Mouse (Mus musculus): ENCODE data around the gene Cyp21a1.
"Not testable (repeated sequence)": the region's sequence is repeated elsewhere in the genome, so short reads cannot be mapped to it uniquely, and the experiment has no call there.

The Cyp21a1 gene

GRCm38 (mm10) chr17:34803367-34803766 lies 994 bp downstream of the Cyp21a1 start:
- DNase-seq = not testable (repeated sequence)

- DNase-seq = not testable (repeated sequence)
These were observed 1.6 kb downstream of the Cyp21a1 start for GRCm38 (mm10) chr17:34802756-34803155.

GRCm38 (mm10) chr17:34800781-34801305 lies 3.5 kb downstream of the Cyp21a1 start:
- DNase-seq = not testable (repeated sequence)

DNA sequence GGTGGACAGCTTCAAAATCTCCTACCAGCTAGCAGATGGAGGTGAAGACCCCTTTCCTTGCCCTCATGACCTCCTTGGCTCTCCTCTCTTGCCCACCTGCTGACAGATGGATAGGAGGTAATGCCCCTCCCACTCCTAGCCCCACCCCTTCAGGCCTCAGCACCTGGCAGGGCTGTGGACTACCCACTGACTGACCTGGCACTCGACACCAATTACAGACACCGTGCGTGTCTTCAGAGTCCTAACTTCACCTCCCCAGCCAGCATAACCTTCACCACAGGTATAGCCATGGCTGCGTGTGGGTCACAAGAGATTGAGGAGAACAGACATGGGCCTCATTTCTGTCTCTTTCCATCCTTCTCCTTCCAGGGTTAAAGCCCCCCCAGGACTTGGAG lies 4.8 kb downstream of the Cyp21a1 start:
- DNase-seq = no peak

GRCm38 (mm10) chr17:34798866-34799530 lies 5.4 kb downstream of the Cyp21a1 start:
- DNase-seq = no peak

DNA sequence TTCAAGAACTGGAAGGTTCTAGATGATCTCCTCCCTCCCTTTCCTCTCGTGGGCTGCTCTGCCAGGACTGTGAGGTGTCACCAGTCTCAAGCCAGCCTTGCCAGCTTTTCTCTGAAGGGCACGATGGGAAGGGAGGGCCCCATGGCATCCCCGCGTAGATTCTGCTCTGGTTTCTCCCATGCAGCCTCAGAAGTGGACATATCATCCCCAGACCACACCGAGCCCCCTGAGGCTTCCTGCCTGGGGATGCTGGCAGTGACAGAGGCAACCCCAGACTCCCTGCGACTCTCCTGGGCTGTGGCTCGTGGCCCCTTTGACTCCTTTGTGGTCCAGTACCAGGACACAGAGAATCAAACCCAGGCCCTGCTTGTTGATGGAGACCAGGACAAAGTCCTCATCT lies 6.3 kb downstream of the Cyp21a1 start:
- not testable (repeated sequence) for DNase-seq

DNA sequence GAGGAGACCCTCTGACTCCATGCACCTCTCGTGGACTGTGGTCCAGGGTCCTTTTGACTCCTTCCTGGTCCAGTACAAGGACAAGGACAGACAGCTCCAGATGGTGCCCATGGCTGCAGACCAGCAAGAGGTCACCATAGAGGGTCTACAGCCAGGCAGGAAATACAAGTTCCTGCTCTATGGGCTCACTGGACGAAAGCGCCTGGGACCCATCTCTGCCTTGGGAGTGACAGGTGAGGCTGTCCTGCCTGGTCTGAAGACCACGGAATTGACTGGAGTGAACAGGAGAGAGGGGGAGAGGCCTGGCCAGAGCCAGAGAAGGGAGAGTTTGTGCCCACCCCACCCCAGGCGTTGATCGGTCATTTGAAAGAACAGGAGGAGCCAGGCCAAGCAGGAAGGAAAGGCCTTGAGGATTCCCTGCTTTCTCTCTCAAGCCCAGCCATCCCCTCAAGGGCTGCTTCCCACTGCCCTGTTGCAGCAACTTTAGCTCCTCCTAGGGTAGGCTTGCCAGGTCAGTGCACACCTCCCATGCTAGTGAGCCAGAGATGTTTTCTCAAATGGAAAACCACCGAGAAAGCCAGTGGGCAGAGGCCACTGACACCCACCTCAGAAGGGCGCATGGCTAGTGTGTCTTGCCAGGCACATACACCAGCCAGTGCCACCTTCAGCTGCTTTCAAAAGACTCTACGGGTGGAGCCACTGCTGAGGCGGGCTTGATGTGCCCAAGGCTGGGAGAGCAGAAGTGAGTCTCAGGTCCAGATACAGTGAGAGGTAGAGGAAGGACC lies 7.0 kb downstream of the Cyp21a1 start:
- DNase-seq = not testable (repeated sequence)

DNA sequence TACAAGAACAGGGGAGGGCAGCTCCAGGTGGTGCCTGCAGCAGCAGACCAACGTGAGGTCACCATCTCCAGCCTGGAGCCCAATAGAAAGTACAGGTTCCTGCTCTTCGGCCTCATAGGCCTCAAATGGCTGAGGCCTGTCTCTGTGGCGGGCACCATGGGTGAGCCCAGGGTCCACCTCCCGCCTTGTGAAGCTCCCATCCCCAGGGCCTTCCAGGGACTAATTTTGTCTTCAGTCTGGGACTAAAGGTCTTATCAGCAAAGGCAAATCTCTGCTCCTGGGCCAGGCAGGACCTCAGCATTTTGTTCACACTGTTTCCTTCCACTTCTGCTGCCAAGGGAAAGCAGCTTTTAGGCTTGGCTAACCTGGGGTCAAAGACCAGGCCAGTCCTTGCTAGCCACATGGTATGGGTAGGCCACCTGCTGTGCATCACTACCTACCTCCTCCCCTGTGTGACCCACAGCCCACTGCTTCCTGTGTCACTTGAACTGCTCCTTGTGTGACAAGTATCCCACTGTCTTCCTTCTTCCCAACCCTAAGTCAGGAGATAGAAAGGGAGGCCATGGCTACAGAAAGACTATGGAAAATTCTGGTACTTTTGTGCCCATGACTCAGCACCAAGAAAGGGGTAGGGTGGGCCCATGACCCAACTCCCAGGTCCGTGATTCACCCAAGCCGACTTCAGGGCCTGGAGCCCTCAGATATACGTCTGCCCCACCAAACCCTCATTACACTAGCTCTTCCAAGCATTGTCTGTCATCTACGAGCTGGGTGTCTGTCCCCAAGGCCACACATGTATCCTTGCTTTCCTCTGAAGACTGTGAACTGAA lies 7.8 kb downstream of the Cyp21a1 start:
- peak; percentile 11 for DNase-seq

- DNase-seq = peak; percentile 59
These were observed 8.7 kb downstream of the Cyp21a1 start for GRCm38 (mm10) chr17:34795633-34796032.

DNA sequence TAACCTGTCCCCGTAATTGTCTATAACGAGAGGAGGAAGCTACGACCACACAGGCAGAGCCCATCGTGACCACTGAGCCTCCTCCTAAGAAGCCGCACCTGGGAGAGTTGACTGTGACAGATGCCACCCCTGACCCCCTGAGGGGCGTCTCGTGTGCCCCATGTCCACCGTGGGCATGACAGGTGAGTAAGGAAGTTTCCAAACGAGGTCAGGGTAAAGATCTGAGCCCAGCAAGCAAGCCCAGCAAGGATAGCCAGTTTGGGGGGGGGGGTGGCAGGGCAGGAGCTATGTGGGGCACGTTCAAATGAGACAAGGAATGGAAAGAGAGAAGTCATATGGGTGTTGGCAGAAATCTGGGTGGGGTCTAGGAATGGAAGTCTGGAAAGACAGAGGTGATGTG lies 9.3 kb downstream of the Cyp21a1 start:
- DNase-seq = no peak

GRCm38 (mm10) chr17:34777680-34778325 lies 26.6 kb downstream of the Cyp21a1 start:
- no peak for DNase-seq

- no peak for DNase-seq
These were observed 42.9 kb downstream of the Cyp21a1 start for GRCm38 (mm10) chr17:34761471-34761870.
